Mouse (Mus musculus) layer of hippocampus, postnatal 36 days (tissue): ENCODE data around the gene Plekhg6. TPM values are rescaled to one million over a fixed set of nuclear protein-coding genes. Genes with fewer than 3 reads are reported as not detected.

ENCODE experiments used
- DNase-seq, 2 experiments: peaks; one replicate each; pipeline ENCODE4 v3.0.0; 2022
- total RNA-seq, 2 experiments: library from RNA; stranded (reverse); gene quantifications; 2 replicates each; pipeline ENCODE4 v1.2.3; 2021

The Plekhg6 gene
- under 1 TPM in 1 of 2 experiments, not detected in 1; 0.25 TPM for total RNA-seq

DNA sequence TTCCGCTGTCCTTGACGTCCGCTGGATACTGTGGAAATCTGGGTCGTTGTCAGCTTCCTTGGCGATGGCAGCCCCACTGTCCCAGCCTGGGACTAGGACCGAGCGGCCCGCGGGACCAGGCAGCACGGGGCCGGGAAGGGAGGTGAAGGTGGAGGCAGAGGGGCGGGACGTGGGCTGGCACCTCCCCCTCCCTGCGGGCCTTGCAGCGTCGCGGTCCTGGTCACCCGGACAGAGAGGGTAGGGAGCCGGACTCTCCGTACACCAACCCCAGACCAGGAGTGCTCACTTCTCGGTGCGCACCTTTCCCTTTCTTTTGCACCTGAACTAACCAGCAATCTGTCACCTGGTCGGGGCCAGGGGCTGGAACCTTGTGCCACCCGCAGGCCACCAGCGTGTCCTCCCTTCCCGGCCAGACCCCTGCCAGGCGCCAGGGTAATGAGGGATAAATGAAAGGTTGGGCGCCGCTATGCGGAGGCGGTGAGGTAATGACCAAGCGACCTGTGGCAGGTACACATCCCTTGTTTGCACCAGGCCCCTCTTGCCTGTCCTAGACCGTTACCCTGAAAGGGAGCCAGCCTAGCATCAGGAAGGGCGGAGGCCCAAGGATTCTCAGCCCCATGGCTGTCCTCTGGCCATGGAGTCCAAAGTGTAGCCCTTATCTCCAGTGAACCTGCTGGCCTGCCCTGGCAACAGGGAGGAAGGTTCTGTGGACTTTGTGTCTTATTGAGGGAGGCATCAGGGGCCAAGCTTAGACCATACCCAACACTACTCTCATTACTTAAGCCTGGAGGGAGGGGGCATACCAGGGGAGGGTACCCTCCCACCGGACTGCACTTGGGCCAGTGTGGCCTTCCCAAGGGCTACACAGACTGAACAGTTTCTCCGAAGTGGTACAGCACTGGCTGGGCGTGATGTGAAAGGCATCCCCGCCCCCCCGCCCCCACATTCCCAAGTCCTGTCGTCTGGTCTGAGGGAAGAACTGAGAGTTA lies at the start of gene Plekhg6:
TSS of gene Plekhg6 (minus strand) at position 422 of the 989 bp plus-strand sequence.
- no peak for DNase-seq

DNA sequence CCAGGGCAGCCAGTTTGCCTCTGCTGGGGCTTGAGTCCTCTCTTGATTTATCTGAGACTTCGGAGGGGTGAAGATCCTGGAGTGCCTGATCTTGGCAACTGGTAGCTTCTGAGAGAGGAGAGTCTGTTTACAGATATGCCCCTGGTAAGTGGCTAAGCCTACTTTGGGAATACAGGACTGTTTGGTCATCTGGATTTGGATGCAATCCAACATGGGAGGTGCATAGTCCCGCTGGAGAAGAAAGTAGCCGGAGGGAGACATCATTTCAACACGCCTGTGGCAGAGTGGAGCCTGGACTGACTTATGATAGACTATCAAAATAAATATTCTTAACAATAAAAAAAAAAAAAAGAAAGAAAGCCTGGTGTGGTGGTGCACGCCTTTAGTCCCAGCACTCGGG lies 49.1 kb upstream of the Plekhg6 start:
- DNase-seq = no peak

DNA sequence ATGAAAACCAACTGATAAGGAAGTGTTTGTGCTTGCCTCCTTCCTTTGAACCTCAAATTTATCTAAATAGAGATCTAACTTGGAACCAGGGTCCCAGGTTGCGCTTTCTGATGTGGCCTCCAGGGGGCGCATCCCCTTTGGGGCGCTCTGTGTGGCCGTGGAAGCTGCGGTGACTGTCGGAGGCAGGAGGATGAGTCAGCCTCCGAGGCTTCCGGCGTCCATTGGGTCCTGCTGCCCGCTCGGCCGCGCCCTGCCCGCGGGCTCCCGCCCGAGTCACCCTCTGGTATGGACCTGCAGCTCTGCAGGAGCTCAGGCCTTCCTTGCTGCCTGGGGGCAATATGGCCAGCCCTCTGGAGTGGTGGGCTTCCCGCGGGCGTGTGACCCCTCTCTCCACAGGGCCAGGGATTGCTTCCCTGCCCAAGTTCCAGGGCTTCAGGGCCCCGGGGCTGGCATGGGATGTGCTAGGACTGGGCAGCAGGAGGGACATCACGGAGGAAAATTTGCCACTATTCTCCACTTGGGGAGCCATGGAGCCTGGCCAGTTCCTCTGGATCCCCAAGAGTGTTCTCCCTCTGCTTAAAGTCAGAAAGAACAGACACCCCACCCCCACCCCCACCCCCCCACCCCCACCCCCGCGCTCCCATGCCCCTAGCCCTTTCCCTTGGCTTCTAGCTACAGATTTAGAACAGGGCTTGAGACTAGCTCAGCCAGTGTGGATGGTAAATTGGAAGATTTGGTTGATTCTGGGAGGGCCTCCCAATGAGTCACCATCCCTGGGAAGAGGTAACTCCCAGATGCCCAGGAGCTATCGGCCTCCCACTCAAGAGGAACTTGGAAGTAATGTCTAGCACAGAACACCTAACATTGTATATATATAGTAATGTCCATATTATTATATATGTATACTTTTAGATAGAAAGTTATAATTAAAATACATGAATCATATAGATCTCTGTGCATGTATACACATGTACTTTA lies 46.1 kb upstream of the Plekhg6 start:
- peak; percentile 69 to 77 for DNase-seq

DNA sequence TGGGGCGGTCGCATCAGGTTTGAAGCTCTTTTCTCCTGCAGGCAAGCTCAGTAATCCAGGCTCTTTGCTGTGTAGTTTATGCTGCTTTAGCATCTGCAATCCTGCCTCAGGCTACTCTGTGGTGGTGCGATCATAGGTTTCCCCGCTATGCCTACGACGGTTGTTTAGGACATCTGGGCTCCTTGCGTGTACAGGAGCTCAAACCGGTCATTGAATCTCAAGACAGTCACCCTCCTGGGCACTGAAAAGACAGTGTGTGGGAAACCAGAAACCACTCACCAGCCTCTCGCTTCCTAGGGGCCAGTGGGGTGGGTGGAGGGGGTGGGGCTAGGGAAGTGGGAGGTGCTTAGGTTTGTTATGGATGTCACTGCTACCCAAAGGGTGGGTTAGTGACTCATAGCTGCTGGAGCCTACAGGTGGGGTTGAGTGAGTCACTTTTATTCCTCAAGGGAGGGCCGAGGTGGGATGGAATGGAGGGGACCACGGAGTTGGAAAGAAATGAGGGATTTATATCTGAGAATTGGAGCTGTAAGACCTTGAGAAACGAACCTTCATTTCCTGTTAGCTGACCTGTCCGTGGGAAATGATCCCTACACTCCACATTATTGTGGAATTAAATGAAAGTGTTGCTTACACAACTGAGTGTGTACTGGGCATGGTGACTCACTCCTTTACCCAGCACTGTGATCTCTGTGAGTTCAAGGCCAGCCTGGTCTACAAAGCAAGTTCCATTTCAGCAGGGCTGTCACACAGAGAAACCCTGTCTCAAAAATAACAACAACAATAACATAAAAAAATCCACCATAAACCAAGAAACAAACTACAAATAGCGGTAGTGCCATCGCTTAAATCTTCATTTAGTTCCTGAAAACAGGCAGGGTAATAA lies 44.9 kb upstream of the Plekhg6 start:
- no peak for DNase-seq

DNA sequence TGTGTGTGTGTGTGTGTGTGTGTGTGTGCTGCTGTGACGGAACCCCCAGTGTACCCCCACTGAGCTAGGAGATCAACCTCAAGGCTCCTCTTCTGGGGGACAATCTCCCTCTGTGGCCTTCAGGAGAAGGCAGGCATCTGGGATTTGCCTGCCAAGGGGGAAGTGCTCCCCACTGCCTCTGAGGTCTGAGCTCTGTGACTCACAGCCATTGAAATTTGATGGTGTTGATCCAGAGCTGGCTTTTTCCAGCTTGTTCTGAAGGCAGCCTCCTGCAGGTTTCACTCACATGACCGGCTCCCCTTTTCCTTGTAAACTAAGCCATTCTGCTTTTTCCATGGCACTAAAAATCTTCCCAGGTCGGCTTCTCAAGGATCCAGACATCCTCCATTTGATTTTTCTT lies 43.6 kb upstream of the Plekhg6 start:
- DNase-seq = no peak

DNA sequence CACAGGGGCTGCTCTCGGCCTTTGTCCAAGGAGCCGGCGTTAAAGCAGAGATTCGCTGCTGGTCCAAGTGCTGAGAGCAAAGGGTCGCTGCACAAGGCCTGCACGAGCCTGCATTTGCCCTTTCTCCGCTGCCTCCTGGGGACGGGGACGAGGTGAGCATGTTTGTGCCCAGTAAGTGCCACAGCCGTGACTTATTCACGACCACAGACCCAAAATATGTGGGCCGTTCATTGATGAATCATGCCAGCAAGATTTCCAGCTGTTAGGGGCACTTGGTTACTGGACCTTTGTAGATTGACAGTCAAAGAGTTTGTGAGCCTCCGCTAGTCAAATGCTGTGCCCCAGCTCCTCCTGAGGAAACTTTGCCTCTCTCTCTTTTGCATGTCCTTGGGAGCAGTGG lies 42.9 kb upstream of the Plekhg6 start:
- DNase-seq = no peak

DNA sequence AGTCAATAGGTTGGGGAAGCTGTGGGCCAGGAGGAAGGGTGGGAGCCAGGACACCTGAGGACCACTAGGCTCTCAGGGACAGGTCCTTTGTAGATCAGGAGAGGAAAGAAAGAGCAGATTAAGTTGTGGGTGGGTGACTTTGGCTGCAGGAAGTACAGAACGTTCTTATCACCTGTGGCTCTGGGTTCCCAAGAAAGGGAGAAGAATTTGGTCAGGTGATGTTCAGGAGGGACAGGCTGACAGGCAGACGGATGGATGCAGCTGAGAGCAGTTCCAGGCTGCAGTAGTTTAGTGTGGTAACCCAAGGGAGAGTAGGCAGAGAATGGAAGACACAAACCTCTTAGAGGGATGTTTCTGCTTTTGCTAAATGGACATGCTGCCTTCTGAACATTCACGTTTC lies 42.5 kb upstream of the Plekhg6 start:
- no peak for DNase-seq

DNA sequence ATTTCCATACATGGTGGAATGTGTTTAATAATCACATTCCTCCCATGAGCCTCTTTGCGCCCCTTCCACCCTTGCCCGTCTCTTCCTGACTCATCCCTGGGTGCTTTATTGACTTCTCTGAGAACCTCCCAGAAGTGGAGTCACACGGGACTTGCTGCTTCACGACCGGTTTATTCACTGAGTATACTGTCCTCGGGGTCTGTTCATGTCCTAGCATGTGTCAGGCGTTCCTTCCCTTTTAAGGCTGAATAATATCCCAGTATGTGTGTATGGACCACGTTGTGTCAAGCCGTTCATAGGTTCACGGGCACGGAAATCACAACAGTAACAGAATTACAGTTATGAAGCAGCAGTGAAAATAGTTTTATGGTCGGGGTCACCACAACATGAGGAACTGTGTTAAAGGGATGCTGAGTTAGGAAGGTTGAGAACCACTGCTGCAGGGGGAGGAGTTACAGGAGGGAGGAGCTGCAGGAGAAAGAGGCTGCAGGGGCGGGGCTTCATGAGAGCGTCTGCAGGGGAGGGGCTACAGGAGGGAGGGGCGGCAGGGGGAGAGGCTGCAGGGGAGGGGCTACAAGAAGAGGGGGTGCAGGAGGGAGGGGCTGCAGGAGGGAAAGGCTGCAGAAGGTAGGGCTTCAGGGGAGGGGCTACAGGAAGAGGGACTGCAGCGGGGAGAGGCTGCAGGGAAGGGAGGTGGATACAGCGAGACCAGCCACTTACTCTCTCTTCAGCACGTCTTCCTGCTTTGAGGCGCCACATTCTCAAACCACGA lies 41.6 kb upstream of the Plekhg6 start:
- DNase-seq = peak in 1 of 2 experiments; percentile 18

DNA sequence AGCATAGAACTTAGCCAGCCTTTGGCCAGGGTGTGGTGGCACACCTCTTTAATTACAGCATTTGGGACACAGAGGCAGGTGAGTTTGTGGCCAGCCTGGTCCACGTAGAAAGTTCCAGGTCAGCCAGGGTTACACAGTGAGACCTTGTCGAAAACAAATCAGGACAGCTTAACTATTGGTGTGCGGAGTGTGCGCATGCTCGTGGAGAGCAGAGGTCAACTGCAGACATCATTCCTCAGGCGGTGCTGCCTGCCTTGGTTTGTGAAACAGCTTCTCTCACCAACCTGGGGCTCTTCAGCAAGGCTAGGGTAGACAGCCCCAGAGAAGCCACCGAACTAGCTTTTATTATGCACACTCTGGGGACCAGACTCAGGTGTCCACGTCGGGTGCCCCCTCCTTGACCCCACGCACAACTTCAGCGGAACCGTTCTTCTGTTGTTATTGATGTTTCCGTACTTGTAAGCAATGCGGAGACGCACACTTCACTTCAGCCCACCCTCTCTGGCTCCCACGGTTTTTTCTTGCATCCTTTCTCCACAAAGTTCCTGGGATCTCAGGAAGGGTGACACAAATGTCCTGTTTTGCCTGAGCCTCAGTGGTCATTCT lies 40.0 kb upstream of the Plekhg6 start:
- DNase-seq = no peak

DNA sequence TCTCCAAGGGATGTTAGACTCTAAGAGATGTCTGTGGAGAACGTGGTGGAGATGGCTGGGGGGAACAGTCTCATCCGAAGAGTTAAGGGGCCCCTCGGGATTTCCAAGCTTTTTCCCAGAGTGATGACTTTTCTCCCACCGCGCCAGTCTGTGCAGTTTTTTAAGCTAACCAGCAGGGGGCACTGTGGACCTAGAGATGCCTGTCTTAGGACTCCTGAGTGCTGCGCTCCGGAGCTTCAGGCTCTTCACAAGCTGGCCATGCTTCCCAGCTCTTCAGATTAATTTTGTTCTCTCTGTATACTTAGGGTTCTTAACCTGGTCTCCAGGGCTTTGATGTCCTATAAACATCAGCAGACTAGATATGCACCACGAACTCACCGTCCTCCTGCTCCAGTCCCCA lies 38.2 kb upstream of the Plekhg6 start:
- DNase-seq = peak; percentile 70 to 81

DNA sequence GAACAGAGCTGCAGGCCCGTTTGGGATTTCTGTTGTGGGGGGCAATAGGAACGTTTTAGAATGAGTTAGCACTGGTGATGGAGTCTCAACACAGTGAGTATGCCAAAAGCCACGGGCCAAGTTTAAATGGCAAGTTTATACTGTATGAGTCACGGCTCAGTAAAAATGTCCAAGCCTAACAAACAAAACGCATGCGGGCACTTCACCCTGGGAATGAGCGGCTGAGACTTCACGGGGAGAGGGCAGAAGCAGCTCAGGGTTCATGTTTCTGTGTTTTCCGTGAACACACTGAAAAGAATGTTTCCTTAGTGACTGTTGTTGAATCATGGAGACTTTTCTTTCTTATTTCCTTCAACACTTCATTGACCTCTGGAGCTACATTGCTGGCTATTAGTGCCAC lies 32.7 kb upstream of the Plekhg6 start:
- DNase-seq = peak in 1 of 2 experiments; percentile 0

DNA sequence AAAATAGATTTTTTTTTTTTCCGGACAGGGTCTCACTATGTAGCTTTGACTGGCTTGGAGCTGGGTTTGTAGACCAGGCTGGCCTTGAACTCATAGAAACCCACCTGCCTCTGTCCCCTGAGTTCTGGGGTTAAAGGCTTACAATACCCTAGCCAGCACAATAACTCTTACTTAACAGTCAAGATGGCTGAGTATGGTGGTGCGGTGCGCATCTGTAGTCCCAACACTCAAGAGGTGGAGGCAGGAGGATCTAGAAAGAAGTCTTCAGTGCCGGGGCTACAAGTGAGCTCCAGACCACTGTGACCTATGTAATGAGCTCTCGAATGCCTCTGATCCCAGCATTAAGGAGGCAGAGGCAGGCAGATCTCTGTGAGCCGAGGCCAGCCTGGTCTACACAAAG lies 31.1 kb upstream of the Plekhg6 start:
- no peak for DNase-seq

DNA sequence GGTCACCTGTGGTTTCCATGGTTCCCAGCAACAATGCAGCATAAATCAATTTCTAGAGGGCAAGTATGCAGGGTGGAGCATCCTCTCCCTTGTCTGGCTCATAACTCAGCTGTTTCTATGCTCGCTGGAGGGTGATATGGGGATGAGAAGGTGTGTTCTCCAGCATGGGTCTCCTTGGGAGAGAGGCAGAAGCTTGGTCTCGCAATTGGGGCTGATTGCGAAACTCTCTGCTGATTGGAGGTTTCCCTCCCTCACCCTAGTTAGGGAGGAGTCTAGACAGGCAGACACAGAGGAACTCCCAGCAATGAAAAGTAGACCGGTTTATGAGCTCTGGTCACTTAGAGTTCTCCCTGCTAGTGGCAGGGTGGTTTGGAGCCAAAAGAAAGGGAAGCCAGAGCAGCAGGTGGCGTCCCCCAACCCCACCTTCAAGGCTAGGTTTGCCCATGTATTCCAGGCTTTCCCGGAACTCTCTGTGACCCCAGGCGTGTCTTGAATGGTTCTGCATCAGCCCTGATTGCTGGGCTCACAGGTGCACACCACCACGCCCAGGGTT lies 30.5 kb upstream of the Plekhg6 start:
- DNase-seq = peak in 1 of 2 experiments; percentile 1

DNA sequence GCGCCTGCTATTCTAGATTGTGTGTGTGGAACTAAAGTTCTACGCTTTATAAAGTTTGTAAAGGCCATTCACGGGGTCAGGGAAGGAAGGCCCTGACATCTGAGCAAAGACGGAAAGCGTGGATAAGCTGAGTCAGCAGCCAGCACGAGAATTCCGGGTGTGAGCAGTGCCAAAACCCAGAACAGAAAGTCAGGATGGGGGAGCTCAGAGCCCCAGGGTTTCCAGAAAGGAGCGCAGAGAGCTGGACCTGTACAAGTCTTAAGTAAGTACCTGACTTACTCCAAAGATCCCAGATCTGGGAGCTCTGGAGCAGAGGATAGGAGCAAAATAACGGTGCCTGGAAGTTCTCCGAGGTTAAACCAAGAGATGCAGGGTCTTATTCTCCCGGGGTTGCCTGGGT lies 30.0 kb upstream of the Plekhg6 start:
- DNase-seq = no peak

DNA sequence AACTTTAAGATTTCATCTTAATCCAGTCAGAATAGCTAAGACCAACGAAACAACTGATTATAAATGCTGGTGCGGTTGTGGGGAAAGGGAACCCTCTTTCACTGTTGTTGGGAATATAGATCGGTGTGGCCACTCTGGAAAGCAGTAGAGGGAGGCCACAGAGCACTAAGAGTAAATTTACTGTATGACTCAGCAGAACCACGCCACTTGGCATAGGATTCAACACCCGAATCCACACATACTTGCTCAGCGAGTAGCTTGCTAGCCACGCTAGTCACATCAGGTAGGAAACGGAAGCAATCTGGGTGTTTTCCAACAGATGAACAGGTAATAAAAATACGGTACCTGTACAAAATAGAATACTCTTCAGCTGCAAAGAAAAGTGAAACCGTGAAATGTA lies 27.1 kb upstream of the Plekhg6 start:
- DNase-seq = no peak

DNA sequence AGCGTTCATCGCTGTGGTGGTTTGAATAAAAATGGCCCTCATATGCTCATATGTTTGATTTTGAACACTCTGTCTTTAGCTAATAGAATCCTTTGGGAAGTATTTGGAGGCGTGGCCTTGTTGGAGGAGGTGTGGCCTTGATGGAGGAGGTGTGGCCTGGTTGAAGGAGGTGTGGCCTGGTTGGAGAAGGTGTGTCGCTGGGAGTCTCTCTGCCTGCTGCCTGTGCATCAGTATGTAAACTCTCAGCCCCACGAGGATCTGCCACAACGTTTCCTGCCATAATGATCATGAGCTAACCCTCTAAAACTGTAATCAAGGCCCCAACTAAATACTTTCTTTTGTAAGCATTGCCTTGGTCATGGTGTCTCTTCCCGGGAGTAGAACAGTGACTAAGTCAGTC lies 26.6 kb upstream of the Plekhg6 start:
- DNase-seq = no peak

DNA sequence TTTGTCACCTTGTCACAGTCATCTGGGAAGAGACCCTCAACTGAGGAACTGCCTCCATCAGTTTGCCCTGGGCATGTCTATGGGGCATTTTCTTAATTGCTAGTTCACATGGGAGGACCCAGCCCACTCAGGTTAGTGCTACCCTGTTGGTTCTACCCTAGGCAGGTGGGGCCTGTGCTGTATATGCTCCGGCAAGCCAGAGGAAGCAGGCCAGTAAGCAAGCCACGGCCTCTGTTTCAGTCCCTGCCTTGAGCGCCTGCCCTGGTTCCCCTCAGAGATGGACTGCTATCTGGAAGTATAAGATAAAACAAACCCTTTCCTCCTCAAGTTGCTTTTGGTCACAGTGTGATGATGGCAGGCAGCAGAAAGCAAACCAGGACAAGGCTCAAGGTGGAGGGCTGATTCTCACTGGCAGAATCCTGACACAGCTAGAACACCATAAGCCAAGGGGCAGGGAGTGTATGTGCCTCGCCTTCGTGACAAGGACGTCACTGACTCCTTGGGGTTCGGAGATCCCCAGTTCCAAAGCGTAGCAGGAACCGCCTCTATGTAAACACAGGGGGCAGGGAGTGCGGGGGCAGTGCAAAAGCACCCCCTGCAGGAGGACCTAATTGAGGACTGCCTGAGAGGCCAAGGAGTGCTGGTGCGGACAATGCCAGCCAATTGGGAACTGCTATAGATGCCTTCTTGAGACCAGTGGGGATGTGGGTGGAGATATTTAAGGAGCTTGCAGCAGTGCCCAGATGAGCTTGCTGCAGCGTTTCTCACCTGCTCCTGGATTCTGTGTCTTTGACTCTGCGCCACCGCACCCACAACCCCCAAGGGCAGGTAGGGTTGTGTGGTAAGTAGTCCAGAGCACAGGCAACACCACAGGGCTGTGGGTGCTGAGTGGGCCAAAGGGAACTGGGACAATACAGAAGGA lies 25.1 kb upstream of the Plekhg6 start:
- no peak for DNase-seq

DNA sequence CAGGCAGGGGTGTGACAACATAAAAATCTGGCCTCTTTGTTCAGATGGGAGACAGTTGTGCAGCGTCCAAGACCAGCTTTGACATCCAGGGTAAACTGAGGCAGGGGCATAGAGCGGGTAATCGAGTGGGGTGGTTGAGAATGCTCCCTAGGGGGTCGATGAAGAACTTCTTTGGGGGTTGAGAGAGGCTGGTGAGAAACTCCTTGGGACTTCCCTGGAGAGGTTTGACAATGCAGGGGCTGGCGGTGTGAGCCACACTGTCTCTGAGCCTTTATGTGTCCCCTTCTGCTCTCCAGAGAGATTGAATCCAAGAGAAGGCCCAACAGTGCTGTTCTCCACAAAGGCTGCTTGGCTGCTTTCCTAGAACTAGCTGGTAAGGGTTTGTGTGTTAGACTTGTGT lies 9.3 kb upstream of the Plekhg6 start:
- no peak for DNase-seq

DNA sequence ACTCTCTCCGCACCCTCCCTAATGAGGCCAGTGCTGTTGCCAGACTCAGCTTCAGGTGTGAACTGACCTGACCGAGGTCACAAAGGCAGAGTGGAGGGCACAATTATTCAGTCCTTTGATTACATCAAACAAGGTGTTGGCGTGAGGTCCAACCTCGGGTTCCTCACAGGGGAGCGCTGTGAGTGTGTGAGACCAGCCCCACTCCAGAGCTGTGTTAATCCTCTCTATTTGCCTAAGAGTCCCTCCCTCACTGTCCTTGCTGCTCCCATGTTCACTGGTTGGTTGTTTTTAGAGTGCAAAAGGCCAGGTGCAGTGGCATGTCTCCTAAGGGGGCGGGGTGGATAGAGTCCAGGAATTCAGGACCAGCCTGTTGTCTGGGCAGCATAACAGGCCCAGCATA lies 5.5 kb upstream of the Plekhg6 start:
- no peak for DNase-seq
